Mouse (Mus musculus) liver, adult 2 months (tissue): ENCODE results near the gene Sfr1. TPM values are rescaled to one million over a fixed set of nuclear protein-coding genes. Genes with fewer than 3 reads are reported as not detected.

ENCODE experiments used
- DNase-seq: peaks from one replicate; pipeline ENCODE4 v3.0.0-alpha.2; 2011; ENCODE audit warnings: low read depth, low spot score; ENCODE audit errors: extremely low read depth
- H3K27ac ChIP-seq: fragments of 200-500 bp; replicated peaks from 2 replicates; pipeline ENCODE4 v1.5.1; 2012; ENCODE audit warnings: low read depth, mild to moderate bottlenecking, control low read depth, inconsistent platforms, low read length; ENCODE audit not compliant: insufficient read depth
- H3K27me3 ChIP-seq: fragments of 200-500 bp; 2 replicates; pipeline ENCODE4 v1.6.1; 2012; ENCODE audit warnings: mild to moderate bottlenecking, moderate library complexity, low read length, inconsistent platforms; ENCODE audit not compliant: control insufficient read depth, insufficient read depth
- H3K36me3 ChIP-seq: fragments of 200-500 bp; 2 replicates; pipeline ENCODE4 v1.6.1; 2012; ENCODE audit warnings: low read length, inconsistent platforms; ENCODE audit not compliant: control insufficient read depth, insufficient read depth
- H3K4me1 ChIP-seq: fragments of 200-500 bp; 2 replicates; pipeline ENCODE4 v1.6.1; 2011; ENCODE audit warnings: low read length; ENCODE audit not compliant: control insufficient read depth, insufficient read depth
- H3K4me3 ChIP-seq: fragments of 200-500 bp; 2 replicates; pipeline ENCODE4 v1.5.1; 2011; ENCODE audit warnings: low read depth, mild to moderate bottlenecking, control low read depth, low read length, moderate library complexity; ENCODE audit not compliant: insufficient read depth
- H3K79me2 ChIP-seq: fragments of 200-500 bp; 2 replicates; pipeline ENCODE4 v1.6.1; 2012; ENCODE audit warnings: inconsistent platforms, mild to moderate bottlenecking, low read length, moderate library complexity; ENCODE audit not compliant: control insufficient read depth, insufficient read depth
- H3K9ac ChIP-seq: fragments of 200-500 bp; 2 replicates; pipeline ENCODE4 v1.6.1; 2012; ENCODE audit warnings: low read depth, mild to moderate bottlenecking, control low read depth, inconsistent platforms, low read length
- CTCF ChIP-seq: fragments of 200-500 bp; IDR thresholded peaks from 2 replicates; pipeline ENCODE4 v1.5.1; 2011; ENCODE audit warnings: low read depth, low read length, control low read depth
- POLR2A ChIP-seq: fragments of 200-500 bp; IDR thresholded peaks from 2 replicates; pipeline ENCODE4 v1.6.1; 2011; ENCODE audit warnings: low read length, control low read depth; ENCODE audit not compliant: insufficient read depth; ENCODE audit errors: extremely low read depth
- WGBS: fragments of 180-500 bp; shearing (Covaris S2); methylation state at CpG from one replicate; pipeline ENCODE4 v1.1.7; 2018; 5-methylcytosine and 5-hydroxymethylcytosine counted together
- polyA plus RNA-seq: library from polyadenylated mRNA; depleted of rRNA; stranded (reverse); fragments of >200 nt; gene quantifications from 2 replicates; pipeline ENCODE4 v1.2.3, GENCODE M21; 2012
- total RNA-seq: library from RNA; depleted of rRNA; stranded (reverse); fragments of >200 nt; gene quantifications from 2 replicates; pipeline ENCODE4 v1.2.3, GENCODE M21; 2014

Gene Sfr1
- total and polyA plus RNA-seq, 2 experiments: 13.7 to 16.6 TPM

DNA sequence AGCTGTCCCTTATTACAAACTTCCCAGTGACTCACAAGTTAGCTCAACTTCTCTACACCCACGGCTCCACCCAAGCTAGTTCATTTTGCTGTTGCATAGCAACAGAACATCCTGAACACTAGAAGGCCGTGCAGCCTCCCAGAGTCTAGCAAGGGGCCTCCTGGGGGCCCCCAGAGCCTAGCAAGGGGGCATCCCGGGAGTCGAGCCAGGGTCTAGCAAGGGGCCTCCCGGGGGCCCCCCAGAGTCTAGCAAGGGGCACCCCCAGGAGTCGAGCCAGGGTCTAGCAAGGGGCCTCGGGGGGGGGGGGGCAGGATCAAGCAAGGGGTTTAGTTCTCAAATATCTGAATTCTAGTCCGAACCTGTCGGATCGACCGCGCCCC lies 801 bp upstream of the Sfr1 start:
- Histone ChIP-seq H3K9ac (peak overlapping the region; percentile 60), H3K27ac (peak overlapping the region; percentile 47), H3K4me1 (no peaks in the 10 kb centered on the region), H3K79me2 (no peaks in the 10 kb centered on the region), H3K36me3 (peaks cover 22% of the 10 kb centered on the region), H3K27me3 (no peaks in the 10 kb centered on the region), H3K4me3 (peak overlapping the region; percentile 77)
- TF ChIP-seq POLR2A (no peak), CTCF (no peak)
- no peak for DNase-seq
- 2% methylated on average over 12 of the region's 12 CpGs for WGBS

- peak; percentile 54 for DNase-seq
- Histone ChIP-seq H3K4me1 (no peaks in the 10 kb centered on the region), H3K36me3 (peaks cover 32% of the 10 kb centered on the region), H3K27ac (peak overlapping the region; percentile 67), H3K79me2 (no peaks in the 10 kb centered on the region), H3K27me3 (no peaks in the 10 kb centered on the region), H3K4me3 (peak overlapping the region; percentile 75), H3K9ac (peak overlapping the region; percentile 74)
- 4% methylated on average over 15 of the region's 15 CpGs for whole genome bisulfite sequencing
- TF ChIP-seq CTCF (no peak), POLR2A (no peak)
Observed at GRCm38 (mm10) chr19:47731931-47732330, 449 bp downstream of the Sfr1 start.

DNA sequence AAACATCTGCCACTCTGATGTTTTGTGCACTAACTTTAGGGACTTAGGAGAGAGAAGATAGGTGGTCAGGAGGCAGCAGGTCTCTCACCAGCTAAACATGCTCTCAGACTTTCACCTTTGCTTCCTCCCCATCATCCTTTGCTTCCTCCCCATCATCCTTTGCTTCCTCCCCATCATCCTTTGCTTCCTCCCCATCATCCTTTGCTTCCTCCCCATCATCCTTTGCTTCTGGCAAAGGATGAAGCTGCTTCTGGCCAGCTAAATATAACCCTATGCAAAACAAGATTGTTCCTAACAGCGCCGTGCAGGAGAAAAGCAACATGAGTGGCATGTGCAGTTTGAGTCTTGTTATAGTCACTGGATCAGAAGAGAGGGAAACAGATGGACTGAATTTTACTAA lies 15.6 kb downstream of the Sfr1 start:
- no peak overlapping the region for H3K4me3 ChIP-seq
- H3K9ac ChIP-seq: no peak overlapping the region
- no peaks in the 10 kb centered on the region for H3K27me3 ChIP-seq
- 98% methylated on average over 2 of the region's 2 CpGs for WGBS
- TF ChIP-seq POLR2A (no peak), CTCF (no peak)
- H3K27ac ChIP-seq: no peak overlapping the region
- no peaks in the 10 kb centered on the region for H3K79me2 ChIP-seq
- no peaks in the 10 kb centered on the region; the same call in 1 of the 2 replicates for H3K36me3 ChIP-seq
- no peak for DNase-seq
- H3K4me1 ChIP-seq: no peaks in the 10 kb centered on the region

DNA sequence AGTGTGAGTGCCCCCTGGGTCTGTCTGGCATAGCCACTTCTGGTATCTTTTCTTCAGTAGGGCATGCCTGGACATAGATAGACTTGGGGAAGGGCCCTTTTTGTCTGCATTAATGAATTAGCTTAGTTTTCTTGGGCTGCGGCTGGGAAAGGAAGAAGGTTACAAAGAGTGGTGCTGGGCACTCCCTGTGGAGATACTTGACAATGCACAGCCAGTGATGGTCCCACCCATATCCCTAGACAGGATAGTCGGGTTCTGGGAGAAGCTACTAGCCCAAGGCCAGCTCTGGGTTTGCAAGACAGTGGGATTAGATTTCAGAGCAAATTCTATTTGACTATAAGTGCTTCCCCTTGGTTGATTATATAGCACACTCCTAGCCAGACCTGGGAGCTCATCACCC lies 17.5 kb downstream of the Sfr1 start:
- TF ChIP-seq POLR2A (no peak), CTCF (no peak)
- Histone ChIP-seq H3K4me3 (no peak overlapping the region), H3K27ac (no peak overlapping the region), H3K36me3 (no peaks in the 10 kb centered on the region; the same call in 1 of the 2 replicates), H3K4me1 (no peaks in the 10 kb centered on the region), H3K27me3 (no peaks in the 10 kb centered on the region), H3K9ac (no peak overlapping the region), H3K79me2 (no peaks in the 10 kb centered on the region)
- 92% methylated on average over 2 of the region's 2 CpGs for WGBS
- no peak for DNase-seq

DNA sequence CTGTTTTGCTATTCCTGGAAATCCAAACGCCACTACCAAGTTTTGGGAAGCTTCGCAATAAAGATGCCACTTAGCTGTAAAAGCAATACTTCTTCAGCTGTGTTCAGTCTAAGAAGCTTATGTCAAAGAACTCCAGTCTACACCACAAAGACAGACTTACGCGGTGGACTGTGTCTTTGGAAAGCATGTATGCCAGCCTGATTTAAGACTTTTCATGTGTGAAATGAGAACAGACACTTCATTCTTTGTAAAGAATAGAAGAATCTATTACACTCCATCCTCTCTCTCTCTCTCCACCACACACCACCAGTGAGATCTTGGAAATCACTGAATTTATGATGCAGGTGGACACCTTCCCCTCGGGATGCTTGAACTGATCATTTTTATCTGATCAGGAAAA lies 18.9 kb downstream of the Sfr1 start:
- DNase-seq: no peak
- TF ChIP-seq POLR2A (no peak), CTCF (no peak)
- no peaks in the 10 kb centered on the region for H3K79me2 ChIP-seq
- no peak overlapping the region for H3K9ac ChIP-seq
- H3K36me3 ChIP-seq: no peaks in the 10 kb centered on the region; the same call in 1 of the 2 replicates
- 85% methylated on average over 5 of the region's 5 CpGs for WGBS
- no peaks in the 10 kb centered on the region for H3K4me1 ChIP-seq
- no peak overlapping the region for H3K4me3 ChIP-seq
- no peaks in the 10 kb centered on the region for H3K27me3 ChIP-seq
- no peak overlapping the region for H3K27ac ChIP-seq

DNA sequence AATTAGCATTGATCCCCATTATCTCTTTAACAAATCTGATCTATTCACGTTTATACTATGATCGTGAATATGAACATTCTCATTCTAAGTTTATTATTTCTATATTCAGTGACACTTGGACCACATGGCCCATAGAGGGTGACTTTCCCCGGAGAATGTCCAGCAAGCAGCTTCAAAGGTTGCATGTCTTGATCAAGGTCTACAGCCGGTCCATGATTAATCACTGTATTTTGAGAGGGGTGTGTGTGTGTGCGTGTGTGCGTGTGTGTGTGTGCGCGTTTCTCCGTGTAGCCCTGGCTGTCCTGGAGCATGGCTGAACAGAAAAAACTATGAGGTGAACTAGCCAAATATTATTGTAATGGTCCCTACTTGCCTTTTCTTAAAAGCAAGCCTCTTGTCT lies 21.0 kb downstream of the Sfr1 start:
- TF ChIP-seq POLR2A (no peak), CTCF (no peak)
- H3K79me2 ChIP-seq: no peaks in the 10 kb centered on the region
- H3K27ac ChIP-seq: no peak overlapping the region
- H3K36me3 ChIP-seq: no peaks in the 10 kb centered on the region; the same call in 1 of the 2 replicates
- no peak overlapping the region for H3K9ac ChIP-seq
- no peaks in the 10 kb centered on the region for H3K4me1 ChIP-seq
- no peak for DNase-seq
- 88% methylated on average over 9 of the region's 9 CpGs for WGBS
- H3K27me3 ChIP-seq: no peaks in the 10 kb centered on the region
- no peak overlapping the region for H3K4me3 ChIP-seq
